Mouse (Mus musculus): ENCODE results near the gene 1700029P11Rik. TPM values are rescaled to one million over a fixed set of nuclear protein-coding genes. Genes with fewer than 3 reads are reported as not detected.
A peak's percentile ranks its signal among the peaks of the same experiment; 100 is the strongest.

The 1700029P11Rik gene
- not detected in 2 replicates for polyA plus RNA-seq (2012; ENCODE audit: insufficient read depth, insufficient read length, low replicate concordance, missing spikeins)

- 96% methylated on average over 23 of the region's 23 CpGs for WGBS
- H3K27ac ChIP-seq (ENCODE audit: insufficient read depth, low read depth, low read length) = no peak within 1 kb of the TSS
Measured at GRCm38 (mm10) chr15:81980321-81980720, at the start of gene 1700029P11Rik. 1700029P11Rik (plus strand) TSS chr15:81980540.

GRCm38 (mm10) chr15:81932951-81933470 is 47.3 kb upstream of the 1700029P11Rik start:
- no peak for TF ChIP-seq CTCF (IDR thresholded peaks at IDR 0.05; ENCODE audit: insufficient read depth, low read depth, low read length)
- 9% methylated on average over 12 of the region's 12 CpGs for WGBS
- H3K4me1 ChIP-seq (ENCODE audit: control insufficient read depth, insufficient read depth, low read length) = peaks cover 25% of the 10 kb centered on the region
- H3K27ac ChIP-seq (ENCODE audit: insufficient read depth, low read depth, low read length) = peak overlapping the region; percentile 81
- 0 out of 2 replicates have a peak overlapping the region, but pooled peaks have one; percentile 0 for H3K4me3 ChIP-seq (ENCODE audit: insufficient read depth, low read depth, low read length)

More at GRCm38 (mm10) chr15:81980321-81980720, at the start of gene 1700029P11Rik:
- H3K4me3 ChIP-seq (ENCODE audit: insufficient read depth, low read depth, low read length) = no peak within 1 kb of the TSS
- TF ChIP-seq CTCF (IDR thresholded peaks at IDR 0.05; ENCODE audit: insufficient read depth, low read depth, low read length) (no peak), POLR2A (IDR thresholded peaks at IDR 0.05; ENCODE audit: insufficient read depth, low read depth, low read length) (no peak)
- no peaks in the 10 kb centered on the region for H3K4me1 ChIP-seq (ENCODE audit: control insufficient read depth, insufficient read depth, low read length)

GRCm38 (mm10) chr15:81933986-81934385 is 46.4 kb upstream of the 1700029P11Rik start:
- H3K4me3 ChIP-seq (ENCODE audit: insufficient read depth, low read depth, low read length) = no peak overlapping the region
- H3K27ac ChIP-seq (ENCODE audit: insufficient read depth, low read depth, low read length) = peak overlapping the region; percentile 28
- TF ChIP-seq POLR2A (IDR thresholded peaks at IDR 0.05; ENCODE audit: insufficient read depth, low read depth, low read length) (no peak), CTCF (IDR thresholded peaks at IDR 0.05; ENCODE audit: insufficient read depth, low read depth, low read length) (no peak)
- WGBS = 92% methylated on average over 1 of the region's 1 CpGs
- peaks cover 27% of the 10 kb centered on the region for H3K4me1 ChIP-seq (ENCODE audit: control insufficient read depth, insufficient read depth, low read length)

GRCm38 (mm10) chr15:81935869-81936637 is 44.3 kb upstream of the 1700029P11Rik start:
- H3K4me3 ChIP-seq (ENCODE audit: insufficient read depth, low read depth, low read length) = peak overlapping the region; percentile 98
- peaks cover 40% of the 10 kb centered on the region for H3K4me1 ChIP-seq (ENCODE audit: control insufficient read depth, insufficient read depth, low read length)
- H3K27ac ChIP-seq (ENCODE audit: insufficient read depth, low read depth, low read length) = peak overlapping the region; percentile 100
- 26% methylated on average over 7 of the region's 7 CpGs for WGBS
- no peak for TF ChIP-seq POLR2A (IDR thresholded peaks at IDR 0.05; ENCODE audit: insufficient read depth, low read depth, low read length)
- no peak for TF ChIP-seq CTCF (IDR thresholded peaks at IDR 0.05; ENCODE audit: insufficient read depth, low read depth, low read length)

GRCm38 (mm10) chr15:81936679-81937078 is 43.7 kb upstream of the 1700029P11Rik start, which contains the start of gene Csdc2:
Csdc2 (plus strand) TSS chr15:81936759.
- Histone ChIP-seq H3K27ac (ENCODE audit: insufficient read depth, low read depth, low read length) (peak within 1 kb of the TSS; percentile 100), H3K4me1 (ENCODE audit: control insufficient read depth, insufficient read depth, low read length) (peaks cover 43% of the 10 kb centered on the region), H3K4me3 (ENCODE audit: insufficient read depth, low read depth, low read length) (peak within 1 kb of the TSS; percentile 98)
- TF ChIP-seq POLR2A (IDR thresholded peaks at IDR 0.05; ENCODE audit: insufficient read depth, low read depth, low read length) (peak; percentile 50), CTCF (IDR thresholded peaks at IDR 0.05; ENCODE audit: insufficient read depth, low read depth, low read length) (no peak)
- under 1% methylated on average over 12 of the region's 12 CpGs for WGBS

- TF ChIP-seq CTCF (IDR thresholded peaks at IDR 0.05; ENCODE audit: insufficient read depth, low read depth, low read length) (no peak), POLR2A (IDR thresholded peaks at IDR 0.05; ENCODE audit: insufficient read depth, low read depth, low read length) (peak; percentile 73)
- H3K4me1 ChIP-seq (ENCODE audit: control insufficient read depth, insufficient read depth, low read length) = peaks cover 47% of the 10 kb centered on the region
- peak overlapping the region; percentile 98 for H3K4me3 ChIP-seq (ENCODE audit: insufficient read depth, low read depth, low read length)
- WGBS = 2% methylated on average over 19 of the region's 19 CpGs
- H3K27ac ChIP-seq (ENCODE audit: insufficient read depth, low read depth, low read length) = peak overlapping the region; percentile 100
Measured at GRCm38 (mm10) chr15:81937098-81937972, 43.0 kb upstream of the 1700029P11Rik start.

GRCm38 (mm10) chr15:81938246-81938645 is 42.1 kb upstream of the 1700029P11Rik start:
- WGBS = 12% methylated on average over 2 of the region's 2 CpGs
- TF ChIP-seq CTCF (IDR thresholded peaks at IDR 0.05; ENCODE audit: insufficient read depth, low read depth, low read length) (peak; percentile 53; the same call in 1 of the 2 replicates), POLR2A (IDR thresholded peaks at IDR 0.05; ENCODE audit: insufficient read depth, low read depth, low read length) (no peak)
- Histone ChIP-seq H3K27ac (ENCODE audit: insufficient read depth, low read depth, low read length) (peak overlapping the region; percentile 100), H3K4me1 (ENCODE audit: control insufficient read depth, insufficient read depth, low read length) (peaks cover 43% of the 10 kb centered on the region), H3K4me3 (ENCODE audit: insufficient read depth, low read depth, low read length) (peak overlapping the region; percentile 98)

- 36% methylated on average over 10 of the region's 10 CpGs for WGBS
- H3K27ac ChIP-seq (ENCODE audit: insufficient read depth, low read depth, low read length) = peak overlapping the region; percentile 100
- H3K4me1 ChIP-seq (ENCODE audit: control insufficient read depth, insufficient read depth, low read length) = peaks cover 44% of the 10 kb centered on the region
- H3K4me3 ChIP-seq (ENCODE audit: insufficient read depth, low read depth, low read length) = peak overlapping the region; percentile 98
- TF ChIP-seq POLR2A (IDR thresholded peaks at IDR 0.05; ENCODE audit: insufficient read depth, low read depth, low read length) (no peak), CTCF (IDR thresholded peaks at IDR 0.05; ENCODE audit: insufficient read depth, low read depth, low read length) (no peak)
Measured at GRCm38 (mm10) chr15:81939157-81939715, 41.1 kb upstream of the 1700029P11Rik start.

Data from olfactory bulb, adult 2 months (tissue).